Mouse (Mus musculus) ES-CJ7 (cell line): ENCODE measurements at regions not wholly inside any gene's neighbourhood (a gene's known extent, or its start where the extent isn't known, plus 50 kb on each side); places are given as distances from the start of the nearest gene placed in this dataset.

ENCODE experiments used
- DNase-seq: peaks from one replicate; pipeline ENCODE4 v3.0.0; 2011; ENCODE audit warnings: low read depth, low spot score

DNA sequence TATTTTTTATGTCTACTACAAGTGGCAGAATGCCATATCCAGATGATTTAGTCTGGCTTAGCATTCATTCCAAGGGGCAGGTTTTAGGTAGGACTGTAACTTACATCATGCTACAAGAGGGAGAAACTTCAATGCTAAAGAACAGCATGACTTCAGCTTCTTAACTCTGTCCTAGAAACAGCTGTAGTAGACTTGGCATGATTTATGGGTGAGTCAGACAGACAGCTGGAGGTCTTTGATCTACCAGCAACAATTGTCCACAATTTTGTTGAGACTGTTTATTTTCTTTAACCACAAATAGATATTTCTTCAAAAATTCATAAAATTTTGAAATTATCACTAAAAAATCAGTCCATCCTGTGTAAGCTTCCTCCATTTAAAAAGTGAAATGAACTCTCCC, 781.7 kb upstream of the Man1a start:
- no peak for DNase-seq

DNA sequence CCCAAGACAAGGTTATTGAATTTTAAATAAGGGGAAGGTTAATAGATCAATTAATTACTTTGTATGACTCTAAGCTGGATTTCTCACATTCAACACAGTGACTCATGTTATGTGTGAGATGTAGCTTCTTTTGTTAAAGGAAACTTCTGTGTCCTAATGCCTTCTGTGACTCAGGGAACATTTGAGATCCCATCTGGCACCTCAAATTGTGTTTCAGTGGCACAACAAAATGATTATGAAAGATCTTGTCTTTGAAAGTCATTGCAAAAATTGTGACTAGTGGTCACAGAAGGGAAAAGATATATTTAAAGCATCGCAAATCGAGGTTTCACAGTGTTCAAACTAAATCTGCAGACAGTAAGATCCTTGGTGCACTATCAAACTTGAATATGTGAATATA, 765.2 kb upstream of the Man1a start:
- DNase-seq = no peak

DNA sequence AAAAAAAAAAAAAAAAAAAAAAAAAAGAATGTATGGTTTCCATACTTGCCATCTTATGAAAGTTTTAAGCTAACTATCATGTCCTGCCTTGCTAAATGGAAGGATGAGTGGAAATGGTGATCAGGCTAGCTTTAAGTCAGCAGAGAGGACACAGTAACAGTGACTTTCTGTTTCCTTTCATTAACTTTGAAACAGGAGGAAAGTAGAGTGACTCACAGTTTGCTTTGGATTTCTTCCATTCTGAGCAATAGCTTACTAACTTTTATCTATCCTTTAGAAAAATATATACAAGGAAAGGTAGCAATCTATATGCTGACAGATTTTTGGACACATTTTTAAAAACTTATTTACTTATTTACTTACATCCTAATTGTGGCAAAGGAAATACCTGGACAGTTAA, 762.6 kb upstream of the Man1a start:
- DNase-seq = no peak

DNA sequence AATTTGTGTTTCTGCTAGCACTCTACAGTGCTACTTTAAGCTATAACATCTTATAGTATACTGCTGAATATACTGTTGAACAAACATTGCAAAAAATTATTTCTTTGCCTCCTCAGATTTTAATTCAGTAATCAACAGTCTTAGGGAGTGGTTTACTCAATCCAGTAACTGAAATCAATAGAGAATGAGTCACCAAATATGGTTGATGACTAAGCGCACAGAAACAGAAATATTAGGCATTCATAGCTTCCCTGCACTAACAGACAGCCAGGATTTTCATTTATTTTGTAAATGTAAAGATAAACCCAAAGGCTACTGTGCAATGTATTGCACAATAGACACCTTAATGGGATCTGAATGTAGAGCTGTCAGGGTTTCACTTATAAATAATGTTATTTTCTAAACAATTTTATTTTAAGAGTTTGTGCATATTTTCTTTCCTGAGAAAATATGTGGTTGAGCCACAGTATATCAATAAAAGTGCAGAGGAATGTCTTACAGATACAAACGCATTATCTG, 738.3 kb upstream of the Man1a start:
- DNase-seq = no peak

DNA sequence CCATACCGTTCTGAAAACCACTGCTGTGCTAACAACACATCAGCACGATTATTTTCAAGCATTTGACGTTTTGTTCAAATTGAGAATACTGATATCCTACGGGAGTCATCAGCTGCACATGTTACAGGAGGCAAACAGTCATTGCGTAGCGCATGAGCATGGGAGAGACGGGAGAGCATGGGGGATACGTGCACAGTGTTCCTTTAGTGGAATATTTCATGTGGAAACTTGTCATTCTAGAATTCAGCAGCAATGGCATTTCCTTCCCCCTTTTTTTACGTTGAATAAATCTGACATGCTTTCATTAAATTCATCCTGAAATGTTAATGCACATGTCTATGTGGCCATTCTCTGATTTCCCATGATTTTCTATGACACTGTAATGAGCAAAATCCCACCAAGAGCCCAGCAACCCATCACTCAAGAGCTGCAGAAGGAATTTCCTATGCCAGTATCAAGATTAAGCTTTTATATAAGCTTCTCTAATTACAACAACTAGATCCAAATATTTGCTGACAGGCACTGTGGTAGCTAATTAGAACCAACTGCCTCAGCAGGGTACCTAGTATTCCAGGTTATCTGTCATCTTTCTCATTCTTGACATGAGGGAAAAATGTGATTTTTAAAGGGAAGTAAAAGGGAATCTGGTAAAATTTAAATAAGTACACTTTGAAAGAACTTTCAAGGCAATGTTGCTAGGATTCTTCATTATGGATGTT, 723.2 kb upstream of the Man1a start:
- DNase-seq = no peak

DNA sequence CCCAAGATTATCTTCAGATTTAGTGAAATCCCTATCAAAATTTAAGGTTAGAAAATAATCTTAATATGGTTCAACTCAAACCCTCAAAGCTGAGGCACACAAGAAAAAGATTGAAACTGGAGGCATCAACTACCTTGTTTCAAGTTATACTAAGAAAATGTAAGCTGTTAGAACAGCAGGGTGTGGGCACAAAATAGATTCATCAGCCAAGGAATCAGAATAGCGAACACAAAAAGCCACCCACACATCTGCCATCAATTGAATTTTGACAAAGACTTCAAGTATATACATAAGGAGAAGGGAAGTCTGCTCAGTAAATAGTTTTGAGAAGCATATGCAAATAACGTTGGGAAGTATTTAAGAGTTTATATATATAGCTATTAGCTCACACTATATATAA, 720.9 kb upstream of the Man1a start:
- DNase-seq = no peak

DNA sequence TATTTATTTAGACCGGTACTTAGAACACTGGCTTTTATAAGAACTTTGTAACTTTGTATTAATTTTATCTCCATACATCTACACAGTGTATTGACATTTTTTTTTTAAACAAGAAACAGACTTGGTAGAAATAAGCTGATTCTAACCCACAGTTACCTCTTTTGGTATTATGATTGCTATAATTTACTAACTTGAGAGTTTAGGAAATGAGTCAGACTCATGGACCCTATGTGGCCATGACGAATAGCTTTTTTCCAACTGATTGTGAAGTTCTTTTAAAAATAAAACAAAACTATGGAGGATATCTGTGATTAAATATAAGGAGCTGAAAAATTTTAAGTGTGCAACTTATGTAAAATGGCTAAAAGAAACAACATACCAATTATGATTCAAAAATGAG, 684.7 kb upstream of the Man1a start:
- no peak for DNase-seq

DNA sequence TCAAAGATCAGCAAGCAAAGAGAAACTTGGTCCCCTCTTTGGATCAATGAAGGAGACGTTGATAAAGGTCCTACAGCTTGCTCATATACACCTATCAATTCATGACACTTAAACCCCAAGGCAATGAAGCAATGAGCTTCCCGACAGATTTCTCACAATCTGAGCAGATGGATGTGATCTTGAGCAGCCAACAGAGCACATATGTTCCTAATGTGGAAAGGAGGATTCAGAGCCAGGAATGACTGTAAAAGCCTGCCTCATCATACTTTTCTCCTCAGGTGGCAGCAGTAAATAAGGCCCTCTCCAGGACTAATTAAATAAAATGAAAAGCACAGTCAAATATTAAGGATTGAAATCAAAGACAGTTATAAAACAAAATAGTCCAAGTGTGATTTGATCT, 672.8 kb upstream of the Man1a start:
- DNase-seq = no peak

DNA sequence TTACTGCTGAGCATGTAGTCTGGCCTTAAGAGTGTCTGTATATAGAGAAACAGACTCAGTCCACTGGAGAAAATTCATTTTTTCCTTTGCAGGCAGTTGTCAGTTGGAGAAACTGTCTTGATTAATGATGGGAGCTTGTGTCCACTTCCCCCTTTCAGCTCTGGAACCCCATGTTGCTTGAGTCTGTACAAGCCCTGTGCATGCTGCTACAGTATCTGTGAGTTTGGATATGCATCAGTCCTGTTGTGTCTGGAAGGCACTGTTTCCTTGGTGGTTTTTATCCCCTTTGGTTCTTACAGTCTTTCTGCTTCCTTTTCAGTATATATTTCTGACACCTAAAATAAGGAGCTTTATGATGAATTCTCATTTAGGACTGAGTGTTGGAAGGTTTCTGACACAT, 660.7 kb upstream of the Man1a start:
- DNase-seq = no peak

DNA sequence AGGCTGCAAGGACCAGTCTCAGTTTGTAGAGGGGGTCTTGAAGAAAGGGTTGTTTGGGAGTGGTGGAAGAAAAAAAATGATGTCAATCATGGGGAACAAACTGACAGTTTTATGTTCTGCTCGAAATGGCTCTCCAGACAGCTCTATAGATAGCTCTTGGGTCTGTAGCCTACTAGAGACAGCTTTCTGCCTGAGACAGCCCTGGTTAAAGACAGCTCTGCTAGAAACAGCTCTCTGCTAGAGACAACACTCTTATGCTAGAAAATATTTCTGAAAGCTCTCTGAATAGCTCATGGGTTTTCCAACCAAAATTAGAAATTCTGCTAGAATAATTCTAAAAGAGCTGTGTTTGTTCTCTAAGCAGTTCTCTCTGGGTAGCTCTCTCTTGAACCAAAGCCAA, 636.3 kb upstream of the Man1a start:
- DNase-seq = no peak

DNA sequence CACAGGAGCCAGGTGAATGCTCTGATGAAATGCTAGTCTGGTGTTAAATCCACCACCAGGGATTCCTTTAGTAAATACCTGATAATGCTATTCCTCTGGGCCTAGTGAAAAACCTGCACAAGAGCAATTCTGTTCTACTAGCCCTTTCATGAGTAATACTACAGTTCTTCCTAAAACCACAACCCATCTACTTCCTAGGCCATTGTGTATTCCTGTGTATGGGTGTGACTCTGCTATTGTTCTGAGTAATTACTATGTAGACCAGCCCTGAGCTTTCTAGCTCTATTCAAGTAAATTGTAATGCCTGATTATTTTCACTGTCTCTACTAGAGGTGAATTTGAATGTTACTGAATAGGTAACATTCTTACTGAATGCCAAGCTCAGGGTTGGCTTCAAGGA, 591.4 kb upstream of the Man1a start:
- DNase-seq = peak; percentile 56
